Mouse (Mus musculus): ENCODE measurements at regions not wholly inside any gene's neighbourhood (a gene's known extent, or its start where the extent isn't known, plus 50 kb on each side); places are given as distances from the start of the nearest gene placed in this dataset.

DNA sequence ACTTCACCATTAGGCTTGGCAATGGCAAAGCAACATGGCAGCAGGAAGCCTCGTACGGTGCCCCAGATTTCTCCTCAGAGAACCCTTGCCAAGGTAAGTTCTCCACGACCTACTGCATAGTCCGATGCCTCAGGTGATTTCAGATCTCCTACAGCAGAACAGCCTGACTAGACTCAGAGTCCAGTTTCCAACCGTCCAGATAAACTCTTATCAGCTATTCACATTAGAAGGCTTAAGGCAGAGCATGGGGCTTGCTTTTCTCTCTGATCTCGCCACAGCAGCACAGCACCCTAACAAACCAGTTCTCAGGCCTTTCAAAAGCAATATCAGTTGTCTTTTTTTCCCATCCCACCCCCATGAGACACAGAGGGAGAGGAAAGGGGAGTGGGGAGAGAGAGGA is 174.9 kb upstream of the Nfe2l3 start:
- DNase-seq: no peak

DNA sequence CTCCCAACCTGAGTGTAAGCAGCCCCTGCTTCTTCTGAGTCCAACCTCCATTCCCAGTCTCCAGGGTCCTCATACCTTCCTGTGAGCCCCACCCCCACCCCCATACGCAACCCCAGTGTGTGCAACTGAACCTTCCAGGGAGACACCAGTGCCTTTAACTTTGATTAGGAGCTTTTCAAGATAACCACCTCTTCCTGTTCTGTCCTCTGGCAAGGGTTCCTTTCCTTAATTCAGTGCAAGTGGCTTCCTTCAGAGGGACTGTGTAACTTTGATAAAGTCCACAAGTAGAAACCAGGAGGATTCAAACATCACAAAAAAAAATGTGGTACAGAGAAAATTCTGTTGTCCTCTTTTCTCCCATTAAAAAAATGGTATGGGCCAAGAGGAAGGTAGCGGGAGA is 174.2 kb upstream of the Nfe2l3 start:
- no peak for DNase-seq

DNA sequence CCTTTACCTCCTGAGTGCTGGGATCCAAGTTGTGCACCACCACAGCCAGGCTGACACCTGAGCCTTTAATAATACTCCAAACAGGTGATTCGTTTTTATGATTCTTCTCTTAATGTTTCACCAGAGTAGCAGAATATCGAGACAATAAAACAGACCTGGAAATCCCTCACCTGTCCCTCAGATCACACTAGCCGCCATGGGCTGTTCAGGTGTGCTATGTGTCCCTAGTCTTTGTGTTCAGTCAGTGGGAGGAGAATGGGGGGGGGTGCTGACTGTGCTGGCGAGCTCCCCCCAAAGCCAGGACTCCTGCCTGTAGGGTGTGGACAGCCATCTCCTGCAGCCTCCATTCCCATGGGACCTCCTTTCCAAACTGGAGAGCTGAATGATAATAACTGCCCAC is 168.9 kb upstream of the Nfe2l3 start:
- DNase-seq: no peak

DNA sequence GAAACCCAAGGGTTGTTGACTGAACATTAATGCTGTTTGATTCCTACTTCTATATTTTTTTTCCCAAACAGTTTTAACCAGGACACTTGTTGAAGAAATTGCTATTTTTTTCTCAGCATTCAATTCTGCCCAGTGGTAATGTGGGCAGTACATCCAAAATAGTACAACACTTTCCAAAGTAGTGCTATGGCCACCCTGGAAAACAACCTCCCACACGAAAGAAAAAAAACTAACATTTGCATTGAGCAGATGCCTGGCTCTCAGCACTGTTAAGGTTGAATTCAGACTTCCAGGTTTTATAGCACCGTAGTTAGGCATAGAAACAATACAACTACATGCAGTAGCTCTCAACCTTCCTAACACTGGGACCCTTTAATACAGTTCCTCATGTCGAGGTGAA is 167.1 kb upstream of the Nfe2l3 start:
- no peak for DNase-seq

DNA sequence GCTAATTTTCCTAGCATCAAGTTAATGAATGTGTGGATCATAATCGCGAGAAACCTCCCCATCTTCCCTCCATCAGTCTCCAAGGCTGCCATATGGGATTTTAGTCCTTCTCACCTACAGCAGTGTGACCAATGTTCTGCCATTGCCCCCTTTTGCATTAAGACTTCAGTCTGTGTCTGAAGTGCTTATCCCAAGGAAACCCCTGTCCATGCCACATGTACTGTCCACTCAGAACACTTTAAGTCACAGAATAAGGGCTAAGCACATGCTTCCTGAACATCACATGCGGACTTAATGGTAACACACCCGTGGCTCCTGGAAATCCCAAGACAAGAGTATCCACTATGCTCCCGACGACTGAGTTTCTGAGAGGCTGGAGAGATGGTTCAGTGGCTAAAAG is 165.7 kb upstream of the Nfe2l3 start:
- DNase-seq: no peak

DNA sequence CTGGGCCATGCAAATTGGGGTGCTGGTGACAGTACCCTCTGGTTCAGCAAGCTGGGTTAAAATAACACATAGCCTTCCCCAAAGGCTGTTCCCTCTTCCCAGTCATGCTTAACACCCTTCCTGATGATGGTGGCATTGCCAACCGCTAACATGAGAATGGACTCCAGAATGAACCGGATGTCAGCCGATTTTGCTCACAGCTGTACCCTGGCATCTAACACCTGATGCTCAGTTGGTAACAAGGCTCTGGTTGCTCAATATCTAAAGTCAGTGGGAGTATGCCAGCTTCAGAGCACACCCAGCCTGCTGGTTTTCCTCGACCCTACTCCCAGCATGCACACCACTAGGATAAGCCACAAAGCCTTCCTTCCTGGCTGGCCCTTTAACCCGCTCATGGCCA is 164.6 kb upstream of the Nfe2l3 start:
- DNase-seq: no peak

DNA sequence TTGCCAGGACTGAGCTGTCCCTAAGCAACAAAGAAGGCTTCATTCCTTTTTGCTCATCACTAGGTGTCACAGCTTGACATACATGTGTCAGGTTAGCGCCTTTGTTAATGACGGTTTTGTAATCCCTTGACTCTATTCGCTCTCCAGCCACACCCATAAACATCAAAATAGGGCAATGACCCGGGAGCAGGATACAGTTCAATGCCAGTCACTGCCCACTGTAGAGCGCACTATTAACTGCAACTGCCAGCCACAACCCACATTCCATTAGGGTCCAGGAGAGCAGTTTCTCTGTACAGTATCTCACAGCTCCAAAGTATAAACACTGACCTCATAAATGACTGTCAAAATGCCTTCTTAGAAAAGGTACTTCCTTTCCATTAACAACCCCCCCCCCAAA is 163.5 kb upstream of the Nfe2l3 start:
- no peak for DNase-seq

DNA sequence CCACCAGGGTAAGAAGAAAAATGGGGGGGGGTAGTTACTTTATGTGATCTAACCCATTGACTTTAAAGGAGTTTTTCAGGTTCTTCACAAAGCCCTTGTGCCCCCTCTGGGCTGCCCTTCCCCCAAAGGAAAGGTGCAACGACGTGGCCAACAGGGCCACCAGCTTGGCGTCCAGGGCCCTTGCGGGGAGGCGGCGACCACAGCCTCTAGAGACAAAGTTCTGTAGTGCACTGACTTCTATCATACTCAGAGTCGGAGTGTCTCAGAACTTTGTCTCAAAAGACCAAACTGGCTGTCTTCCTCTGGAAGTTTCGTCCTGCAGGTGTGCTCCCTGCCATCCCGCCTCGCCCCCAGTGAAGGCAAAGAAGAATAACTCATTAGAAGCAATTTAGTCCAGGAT is 162.9 kb upstream of the Nfe2l3 start:
- DNase-seq: no peak

DNA sequence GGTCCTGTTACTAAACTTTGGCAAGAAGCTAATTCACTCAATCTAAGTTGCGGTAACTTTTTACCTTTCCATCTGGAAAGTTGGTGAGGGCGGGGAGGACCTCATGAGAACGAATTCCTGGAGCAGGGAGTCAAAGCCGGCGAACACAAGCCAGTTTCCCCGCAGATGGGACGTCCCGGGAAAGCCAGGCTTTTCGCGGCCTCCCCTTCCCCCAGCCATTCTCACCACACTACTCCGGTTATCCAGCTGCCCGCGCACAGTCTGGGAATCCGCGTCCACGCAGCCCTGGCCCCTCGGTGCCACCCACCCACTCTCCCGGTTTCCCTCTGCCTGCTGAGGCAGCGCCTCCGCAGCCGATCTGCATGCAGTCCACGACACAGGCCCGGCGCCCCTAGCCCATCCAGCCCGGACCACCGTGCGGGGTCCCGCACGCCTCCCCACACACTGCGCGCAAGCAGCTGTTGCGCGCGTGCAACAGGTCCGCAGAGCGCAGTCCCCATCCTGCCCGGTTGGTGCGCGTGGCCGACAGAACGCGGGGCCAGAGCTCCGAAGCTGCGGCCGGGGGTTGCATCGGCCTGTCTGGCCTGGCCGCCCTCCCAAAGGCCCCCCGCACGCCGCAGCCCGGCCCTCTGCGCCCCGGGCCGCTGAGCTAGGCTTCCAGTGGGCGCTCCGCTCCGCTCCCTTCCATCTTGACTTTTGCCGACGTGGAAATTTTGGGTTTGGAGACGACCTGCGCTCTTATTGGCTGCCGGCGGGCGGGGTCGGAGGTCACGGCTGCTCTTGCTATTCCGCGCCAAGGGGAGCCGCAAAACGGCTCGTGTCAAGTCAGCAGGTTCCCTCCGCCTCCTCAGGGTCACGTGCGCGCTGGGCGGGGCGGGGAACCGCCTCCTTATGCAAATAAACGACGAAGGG is 162.0 kb upstream of the Nfe2l3 start:
- peak; percentile 95 for DNase-seq

DNA sequence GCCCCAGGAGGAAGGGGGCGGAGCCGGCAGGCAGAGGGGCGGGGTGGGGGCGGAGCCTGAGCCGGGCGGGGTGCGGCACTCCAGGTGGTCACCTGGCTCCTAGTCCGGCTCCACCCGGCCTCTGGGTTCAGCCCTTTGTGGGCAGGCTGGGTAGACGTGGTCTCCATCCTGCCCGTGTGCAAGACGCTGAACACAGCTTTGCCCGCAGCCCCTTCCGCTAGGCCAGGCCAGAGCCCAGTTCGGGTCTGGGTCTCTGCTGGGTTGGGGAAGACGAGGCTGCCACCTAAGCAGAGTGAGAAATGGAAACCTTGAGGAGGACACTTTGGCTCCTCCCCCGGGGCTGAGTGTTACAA is 161.4 kb upstream of the Nfe2l3 start:
- no peak for DNase-seq

DNA sequence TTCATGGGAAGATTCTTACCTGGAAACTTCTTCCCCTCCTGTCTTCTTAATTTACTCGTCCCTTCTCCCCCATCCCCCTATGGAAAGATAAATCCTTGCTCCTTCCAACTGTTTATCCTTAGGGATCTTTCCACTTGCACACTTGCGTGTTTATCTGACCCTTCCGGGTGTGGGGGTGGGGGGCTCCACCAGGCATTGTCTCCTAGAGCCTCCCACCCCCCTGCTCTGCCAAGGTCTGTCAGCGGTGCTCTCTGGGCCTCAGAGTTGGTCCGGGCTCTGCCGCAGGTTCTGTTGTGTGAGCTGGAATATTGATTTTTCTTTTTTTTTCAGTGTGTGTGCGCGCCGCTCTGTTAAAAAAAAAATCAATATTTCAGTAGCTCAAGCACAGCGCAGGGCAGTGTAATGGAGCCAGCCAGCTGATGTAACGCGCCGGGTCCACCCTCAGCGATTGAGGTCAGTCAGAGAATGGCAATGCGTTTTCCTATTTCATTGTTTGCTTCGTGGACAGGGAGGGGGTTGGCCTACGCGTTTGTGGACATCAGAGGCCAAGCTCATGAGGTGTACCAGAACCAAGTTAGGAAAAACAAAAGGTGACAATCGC is 160.2 kb upstream of the Nfe2l3 start:
- peak; percentile 16 for DNase-seq

DNA sequence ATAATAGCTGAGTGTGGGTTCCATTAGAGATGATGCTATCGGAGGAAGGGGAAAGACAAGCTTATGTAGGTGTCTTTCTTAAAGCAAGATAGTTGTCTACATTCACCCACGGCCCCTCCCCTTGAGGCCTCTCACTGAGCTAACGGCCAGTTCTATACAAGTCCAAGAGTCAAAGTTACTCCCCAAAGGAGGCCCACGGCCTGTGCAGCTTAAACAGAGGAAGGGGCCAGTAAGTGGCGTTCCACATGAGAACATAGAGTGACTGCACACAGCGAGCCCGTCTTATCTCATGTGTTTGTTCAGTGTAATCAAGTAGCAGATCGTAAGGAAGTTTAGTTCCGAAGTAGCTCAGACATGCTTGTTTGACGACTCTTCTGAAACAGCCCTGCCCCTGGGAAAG is 153.0 kb upstream of the Nfe2l3 start:
- no peak for DNase-seq

DNA sequence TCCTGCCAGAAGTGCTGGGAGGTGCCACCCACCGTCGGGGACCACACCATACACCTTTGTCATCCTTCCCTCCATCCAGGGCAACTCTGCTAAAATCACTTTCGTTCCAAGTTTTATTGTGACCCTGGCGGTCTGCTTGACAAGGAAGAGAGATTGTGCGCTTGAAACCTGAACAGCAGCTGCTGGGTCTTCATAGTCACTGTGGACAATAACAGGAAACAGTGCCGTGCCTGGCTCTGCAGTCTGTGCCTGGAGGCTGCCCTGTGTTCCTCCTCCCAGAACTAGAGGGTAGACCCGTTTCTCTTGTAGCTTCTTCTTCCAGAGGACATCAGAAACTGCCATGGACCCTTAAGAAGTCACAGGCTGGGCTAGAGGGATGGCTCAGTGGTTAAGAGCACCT is 152.2 kb upstream of the Nfe2l3 start:
- no peak for DNase-seq

DNA sequence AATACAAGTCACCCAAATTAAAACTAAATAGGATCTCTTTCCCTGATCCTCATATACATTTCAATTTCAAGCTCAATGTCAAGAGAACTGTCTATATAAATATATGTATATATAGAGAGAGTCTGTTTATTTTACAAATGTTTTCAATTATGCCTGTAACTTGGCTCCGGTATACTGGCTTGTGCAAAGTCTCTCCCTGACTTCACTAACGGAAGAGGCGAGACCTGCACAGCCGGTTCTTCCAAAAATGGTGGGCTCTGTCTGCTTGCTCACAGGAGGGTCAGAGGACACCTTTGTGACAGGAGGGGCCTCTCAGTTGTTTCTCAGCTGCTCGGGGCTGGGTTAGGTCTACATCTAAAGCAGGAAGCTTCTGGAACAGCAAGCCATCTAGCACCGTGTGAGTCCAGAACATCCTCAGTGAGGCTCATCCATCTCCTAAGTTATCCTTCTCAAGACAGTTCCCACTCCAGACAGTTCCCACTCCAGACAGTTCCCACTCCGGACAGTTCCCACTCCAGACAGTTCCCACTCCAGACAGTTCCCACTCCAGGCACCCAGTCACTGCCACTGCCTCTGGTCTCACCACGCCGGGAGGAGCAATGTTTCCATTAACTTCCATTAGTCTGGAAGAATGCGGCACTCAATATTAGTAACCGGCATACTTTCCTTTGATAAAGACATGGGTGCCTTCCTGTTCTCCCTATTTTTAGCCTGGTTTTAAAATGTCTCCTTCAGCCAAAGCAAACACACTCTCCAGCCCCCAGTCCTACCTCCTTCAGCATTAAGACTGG is 148.4 kb upstream of the Nfe2l3 start:
- no peak for DNase-seq

DNA sequence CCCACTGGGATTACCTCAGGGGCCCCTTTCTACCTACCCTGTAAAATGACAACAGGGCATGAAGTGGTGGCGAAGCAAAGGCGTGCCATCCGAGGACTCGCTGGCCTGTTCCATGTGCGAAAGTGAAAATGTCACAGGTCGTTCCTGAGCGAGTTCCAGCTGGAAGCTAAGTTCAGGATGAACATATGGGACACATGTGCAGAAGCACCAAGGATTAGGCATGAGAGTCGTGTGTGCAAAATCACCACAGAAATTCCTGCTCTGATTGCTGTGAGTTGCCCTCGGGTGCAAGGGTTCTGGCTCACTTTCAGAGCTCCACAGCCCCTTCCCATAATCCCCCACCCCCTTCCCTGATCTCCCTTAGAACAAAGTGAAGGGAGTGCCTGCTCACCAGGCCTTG is 147.6 kb upstream of the Nfe2l3 start:
- DNase-seq: no peak

DNA sequence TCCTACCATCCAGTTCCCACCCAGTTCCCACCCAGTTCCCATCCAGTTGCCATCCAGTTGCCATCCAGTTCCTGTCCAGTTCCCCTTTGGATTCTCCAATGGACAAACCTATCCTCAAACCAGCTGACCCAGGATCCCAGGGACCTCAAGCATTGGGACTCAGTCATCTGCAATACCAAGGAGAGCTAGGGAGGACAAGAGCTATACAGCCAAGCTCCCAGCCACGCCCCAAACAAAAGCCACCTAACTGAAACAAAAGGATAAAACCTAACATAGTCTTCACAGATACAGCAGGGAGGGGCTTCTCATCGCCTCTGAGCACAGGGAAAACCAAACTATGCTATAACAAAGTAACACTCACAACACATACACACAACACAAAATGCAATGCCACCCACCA is 145.6 kb upstream of the Nfe2l3 start:
- DNase-seq: no peak

DNA sequence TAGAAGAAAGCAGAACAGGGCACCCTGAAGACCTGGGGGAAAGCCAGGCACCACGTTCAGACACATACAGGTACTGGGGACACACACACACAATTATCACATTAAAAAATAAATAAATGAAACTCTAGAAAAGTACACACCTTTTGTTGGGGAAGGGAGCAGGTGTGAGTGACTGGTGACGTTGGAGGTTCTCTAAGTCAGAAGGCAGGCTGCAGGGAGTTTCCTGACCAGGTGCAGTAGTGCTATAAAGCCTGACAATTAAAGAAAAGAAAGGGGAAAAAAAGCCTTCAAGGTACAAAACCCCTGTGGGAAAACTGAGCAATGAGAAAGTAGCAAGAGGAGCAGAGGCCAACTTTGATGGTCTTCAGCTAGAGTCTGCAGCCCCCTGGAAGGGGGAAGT is 145.1 kb upstream of the Nfe2l3 start:
- DNase-seq: no peak

DNA sequence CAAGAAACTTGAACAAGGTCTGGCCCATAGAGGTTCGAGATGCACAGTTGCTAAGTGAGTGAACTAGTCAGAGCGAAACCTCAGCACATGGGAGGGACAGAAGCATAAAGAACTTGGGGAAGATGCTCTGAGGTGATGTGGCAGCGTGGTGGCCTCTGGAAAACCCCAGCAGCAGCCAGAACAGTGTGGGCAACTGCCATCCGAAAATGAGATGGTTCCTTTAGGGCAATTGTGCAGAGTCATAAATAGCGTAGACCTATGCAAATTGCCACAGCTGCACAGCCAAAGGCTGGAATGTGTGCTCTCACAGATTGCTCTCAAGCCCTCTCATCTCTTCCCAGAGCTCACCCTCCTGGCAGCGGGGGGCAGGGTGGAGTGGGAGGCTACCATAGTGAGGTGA is 144.7 kb upstream of the Nfe2l3 start:
- DNase-seq: no peak

DNA sequence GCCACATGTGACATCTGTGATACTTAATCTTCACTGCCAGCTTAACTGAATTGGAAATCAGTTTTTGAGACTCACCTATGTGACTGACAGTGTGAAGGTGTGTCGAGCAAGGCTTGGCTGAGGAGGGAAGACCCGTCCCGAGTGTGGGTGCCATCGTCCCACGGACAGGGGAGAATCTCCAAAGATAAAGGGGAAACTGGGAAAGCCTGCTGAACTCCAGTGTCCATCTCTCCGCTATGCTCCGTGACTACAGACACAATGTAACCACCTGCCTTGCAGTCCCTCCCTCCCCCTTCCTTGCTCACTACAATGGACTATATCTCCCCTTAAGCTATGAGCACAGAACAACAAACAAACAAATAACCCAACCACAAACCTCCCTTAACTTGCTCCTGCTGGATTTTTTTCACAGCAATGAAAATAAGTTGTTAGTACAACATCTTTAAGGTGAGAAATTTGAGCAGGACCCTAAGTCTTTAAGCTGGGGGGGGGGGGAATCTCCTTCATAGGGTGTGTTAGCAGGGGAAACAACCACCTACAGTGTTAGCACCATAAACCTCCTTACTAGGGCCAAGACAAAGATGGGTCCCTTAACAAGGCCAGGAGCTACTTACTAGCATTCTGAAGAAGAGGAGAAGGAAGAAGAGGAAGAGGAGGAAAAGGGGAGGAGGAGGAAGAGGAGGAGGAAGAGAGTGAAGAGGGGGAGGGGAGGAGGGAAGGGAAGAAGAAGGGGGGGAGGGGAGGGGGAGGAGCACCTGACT is 144.0 kb upstream of the Nfe2l3 start:
- DNase-seq: no peak

DNA sequence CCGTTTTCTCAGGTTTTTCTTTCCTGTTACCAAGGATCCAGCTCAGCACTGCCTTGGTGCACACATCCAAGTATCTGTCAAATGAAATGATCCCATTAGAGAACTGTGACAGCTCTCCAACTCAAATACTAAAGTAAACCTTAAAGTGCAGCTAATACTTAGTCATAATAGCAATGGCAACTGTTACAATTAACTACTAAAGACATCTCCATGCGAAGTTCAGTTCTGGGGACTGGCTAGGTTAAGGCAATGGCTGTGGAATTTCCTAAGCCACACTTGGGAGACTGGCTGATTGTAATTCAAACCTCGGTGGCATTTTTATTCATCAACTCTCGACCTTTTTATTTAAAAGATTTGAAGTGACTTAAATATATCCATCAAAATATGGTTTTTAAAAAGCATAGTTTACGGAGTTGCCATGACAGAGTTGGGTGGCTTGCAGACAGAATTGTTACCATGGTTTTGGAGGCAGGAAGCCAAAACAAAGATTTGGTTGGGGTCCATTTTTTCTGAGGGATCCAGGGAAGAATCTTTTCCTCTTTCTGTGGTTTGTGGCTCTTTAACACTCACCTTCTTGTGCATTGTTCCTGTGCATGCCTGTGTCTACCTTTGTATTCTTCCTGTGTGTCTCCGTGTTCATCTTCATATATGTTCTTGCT is 143.3 kb upstream of the Nfe2l3 start:
- no peak for DNase-seq

DNA sequence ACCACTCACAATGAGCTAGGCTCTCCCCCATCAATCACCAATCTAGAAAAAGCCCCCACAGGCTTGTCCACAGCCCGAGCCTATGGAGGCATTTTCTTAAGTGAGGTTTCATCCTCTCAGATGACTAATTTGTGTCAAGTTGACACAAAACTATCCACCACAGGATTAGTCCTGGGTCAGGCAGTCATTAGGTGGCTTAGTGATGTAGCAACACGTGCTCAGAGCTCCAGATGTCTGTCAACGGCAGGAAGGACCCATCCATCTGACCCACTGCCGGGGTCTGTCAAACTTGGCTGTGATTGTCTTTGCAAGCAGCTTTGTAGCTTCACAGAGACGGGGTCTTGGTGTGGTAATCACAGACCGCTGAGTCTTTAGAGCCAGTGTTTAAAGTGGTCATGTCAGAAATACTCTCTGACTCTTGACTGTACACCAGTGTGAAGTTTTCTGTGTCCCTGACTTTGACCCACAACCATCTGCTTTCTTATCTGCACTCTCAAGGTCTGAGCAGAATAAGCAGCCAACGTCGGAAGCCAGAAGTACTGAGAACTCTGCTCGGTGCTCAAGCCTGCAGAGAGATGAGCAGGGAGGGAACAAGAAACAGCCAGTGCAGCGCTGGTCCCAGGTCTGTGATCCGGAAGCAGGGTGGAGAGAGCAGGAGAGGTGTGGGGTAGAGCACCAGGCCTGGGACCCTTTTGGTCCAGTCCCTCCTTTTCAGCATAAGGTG is 131.6 kb upstream of the Nfe2l3 start:
- peak; percentile 13 for DNase-seq

DNA sequence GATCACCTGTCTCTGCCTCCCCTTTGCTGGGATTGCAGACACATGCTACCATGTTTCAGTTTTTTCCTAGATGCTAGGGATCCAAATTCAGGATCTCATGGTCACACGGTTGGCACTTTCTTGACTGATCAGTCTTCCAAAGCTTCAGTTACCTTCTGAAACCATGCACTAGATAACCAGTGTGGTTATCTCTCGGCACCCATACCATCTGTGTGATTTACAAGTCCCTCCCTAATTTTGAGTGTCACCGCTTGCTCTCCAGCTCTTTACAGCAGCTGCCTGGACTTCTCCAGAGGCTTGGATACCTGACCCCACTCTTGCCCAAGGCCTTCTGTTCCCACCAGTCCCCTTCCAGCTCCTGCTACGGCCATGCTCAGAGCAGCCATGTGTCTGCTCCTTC is 130.6 kb upstream of the Nfe2l3 start:
- DNase-seq: no peak
